Mouse (Mus musculus) embryo, embryonic 11.5 days (tissue): ENCODE data around the gene Rasl10b.

ENCODE experiments used
- DNase-seq: peaks from one replicate; pipeline ENCODE4 v3.0.0-alpha.2; 2012; ENCODE audit warnings: low read depth, low spot score

Gene Rasl10b

DNA sequence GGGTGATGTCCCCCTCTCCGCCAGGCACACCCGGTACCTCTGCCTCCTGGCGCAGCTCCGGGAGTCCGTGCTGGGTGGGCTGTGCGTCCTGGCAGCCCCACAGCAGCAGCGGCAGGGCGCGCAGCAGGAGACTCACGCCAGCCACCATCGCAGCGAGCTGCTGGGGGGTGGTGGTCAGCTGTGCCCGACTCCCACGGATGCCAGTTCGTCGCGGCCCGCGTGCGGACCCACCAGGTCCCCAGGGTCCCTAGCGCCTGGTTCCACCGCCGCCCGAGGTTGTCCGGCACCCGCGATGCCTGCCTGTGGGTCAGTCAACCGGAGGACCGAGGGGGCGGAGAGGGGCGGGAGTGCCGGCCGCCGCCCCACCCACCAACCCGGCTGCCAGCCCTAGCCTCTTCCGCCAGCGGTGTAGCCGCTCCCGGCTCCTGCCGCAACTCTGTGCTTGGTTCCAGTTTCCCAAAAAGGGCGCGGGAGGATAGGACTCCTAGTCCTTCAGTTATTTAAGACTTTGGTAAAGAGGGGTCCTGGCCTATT lies 53.8 kb downstream of the Rasl10b start, which contains the start of gene Mmp28:
Mmp28 (minus strand) TSS at position 361 of the 534 bp plus-strand sequence.
- DNase-seq = no peak

- DNase-seq = no peak
These were observed 57.0 kb downstream of the Rasl10b start for GRCm38 (mm10) chr11:83465976-83466375.

GRCm38 (mm10) chr11:83467120-83467652 lies 58.2 kb downstream of the Rasl10b start:
- DNase-seq = no peak

GRCm38 (mm10) chr11:83468765-83469164 lies 59.8 kb downstream of the Rasl10b start:
- DNase-seq = no peak
